Mouse (Mus musculus) forebrain, embryonic 16.5 days (tissue): ENCODE results near the gene Smtn. TPM values are rescaled to one million over a fixed set of nuclear protein-coding genes. Genes with fewer than 3 reads are reported as not detected.

Experiments used
- ATAC-seq: fragments of 200-750 bp; cut with Nextera tagmentation; 2 replicates; pipeline ENCODE4 v1.8.0; 2017; ENCODE audit warnings: mild to moderate bottlenecking, moderate library complexity
- H3K27ac ChIP-seq: fragments of 300-500 bp; sonication (generic); 2 replicates; pipeline ENCODE4 v1.5.1; 2014; ENCODE audit warnings: low read length, control low read depth
- H3K27me3 ChIP-seq: fragments of 300-500 bp; sonication (generic); replicated peaks from 2 replicates; pipeline ENCODE4 v1.6.1; 2014; ENCODE audit warnings: low read length; ENCODE audit not compliant: control insufficient read depth, insufficient read depth
- H3K36me3 ChIP-seq: fragments of 300-500 bp; sonication (generic); 2 replicates; pipeline ENCODE4 v1.6.1; 2014; ENCODE audit not compliant: control insufficient read depth, insufficient read depth
- H3K4me1 ChIP-seq: fragments of 300-500 bp; sonication (generic); replicated peaks from 2 replicates; pipeline ENCODE4 v1.6.1; 2014; ENCODE audit warnings: low read length; ENCODE audit not compliant: control insufficient read depth, insufficient read depth
- H3K4me2 ChIP-seq: fragments of 300-500 bp; sonication (generic); 2 replicates; pipeline ENCODE4 v1.6.1; 2014; ENCODE audit warnings: mild to moderate bottlenecking, low read length, control low read depth
- H3K4me3 ChIP-seq: fragments of 300-500 bp; sonication (generic); replicated peaks from 2 replicates; pipeline ENCODE4 v1.5.1; 2014; ENCODE audit warnings: mild to moderate bottlenecking, low read length, control low read depth
- H3K9ac ChIP-seq: fragments of 300-500 bp; sonication (generic); replicated peaks from 2 replicates; pipeline ENCODE4 v1.6.1; 2014; ENCODE audit warnings: low read depth, low read length, control low read depth
- H3K9me3 ChIP-seq: fragments of 300-500 bp; sonication (generic); 2 replicates; pipeline ENCODE4 v1.6.1; 2016; ENCODE audit warnings: low read length; ENCODE audit not compliant: control insufficient read depth
- WGBS: fragments of 180-500 bp; shearing (Covaris S2); extraction: QIAGEN DNeasy Blood & Tissue Kit; methylation state at CpG from one replicate; pipeline ENCODE4 v1.1.7; 2014; 5-methylcytosine and 5-hydroxymethylcytosine counted together
- polyA plus RNA-seq: library from polyadenylated mRNA; unstranded; fragments of >200 nt; fragmentation: Nextera tagmentation; extraction: Ambion mirVana; gene quantifications from 2 replicates; pipeline ENCODE4 v1.2.1, GENCODE M21; 2015

Gene Smtn
- polyA plus RNA-seq = 17.7 and 20.9 TPM in 2 replicates

DNA sequence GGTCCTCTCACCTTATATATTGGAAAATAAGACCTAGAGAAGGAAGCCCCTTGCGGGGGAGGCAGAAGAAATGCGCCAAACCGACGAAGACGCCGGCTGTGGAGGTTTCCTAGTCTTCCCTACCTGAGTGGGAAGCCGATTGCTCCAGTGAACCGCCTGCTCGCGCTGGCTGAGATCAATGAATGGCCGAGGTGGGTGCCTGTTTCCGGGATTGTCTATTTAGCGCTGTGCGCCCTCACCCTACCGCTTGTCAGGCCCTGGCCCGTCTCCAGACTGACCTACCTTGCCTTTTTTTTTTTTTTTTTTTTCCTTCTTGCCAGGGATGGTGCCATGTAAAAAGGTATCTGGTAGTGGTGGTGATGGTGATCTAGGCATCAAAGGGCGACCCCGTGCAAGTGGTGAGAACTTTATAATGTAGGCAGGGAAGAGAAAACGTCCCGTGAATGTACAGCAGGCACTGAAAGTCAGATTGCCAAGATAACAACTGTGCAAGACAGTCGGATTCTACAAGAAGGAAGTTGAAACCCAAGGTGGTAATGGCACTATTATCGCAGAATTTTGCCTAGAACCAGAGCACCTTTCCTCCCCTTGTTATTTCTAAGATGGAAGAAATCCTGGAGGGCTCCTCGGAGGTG, at the start of gene Smtn:
Gene Smtn, minus strand, starts transcription at position 162 of the 635 bp plus-strand sequence.
- WGBS = 91% methylated on average over 23 of the region's 23 CpGs
- Histone ChIP-seq H3K4me3 (peak within 1 kb of the TSS; percentile 67), H3K4me2 (peak within 1 kb of the TSS; percentile 80), H3K4me1 (peaks cover 16% of the 10 kb centered on the region), H3K9ac (peak within 1 kb of the TSS; percentile 58), H3K9me3 (0 out of 2 replicates have a peak, but pooled peaks cover 3% of the 10 kb centered on the region), H3K27me3 (no peaks in the 10 kb centered on the region), H3K36me3 (no peaks in the 10 kb centered on the region), H3K27ac (no peak within 1 kb of the TSS)
- ATAC-seq = no peak

DNA sequence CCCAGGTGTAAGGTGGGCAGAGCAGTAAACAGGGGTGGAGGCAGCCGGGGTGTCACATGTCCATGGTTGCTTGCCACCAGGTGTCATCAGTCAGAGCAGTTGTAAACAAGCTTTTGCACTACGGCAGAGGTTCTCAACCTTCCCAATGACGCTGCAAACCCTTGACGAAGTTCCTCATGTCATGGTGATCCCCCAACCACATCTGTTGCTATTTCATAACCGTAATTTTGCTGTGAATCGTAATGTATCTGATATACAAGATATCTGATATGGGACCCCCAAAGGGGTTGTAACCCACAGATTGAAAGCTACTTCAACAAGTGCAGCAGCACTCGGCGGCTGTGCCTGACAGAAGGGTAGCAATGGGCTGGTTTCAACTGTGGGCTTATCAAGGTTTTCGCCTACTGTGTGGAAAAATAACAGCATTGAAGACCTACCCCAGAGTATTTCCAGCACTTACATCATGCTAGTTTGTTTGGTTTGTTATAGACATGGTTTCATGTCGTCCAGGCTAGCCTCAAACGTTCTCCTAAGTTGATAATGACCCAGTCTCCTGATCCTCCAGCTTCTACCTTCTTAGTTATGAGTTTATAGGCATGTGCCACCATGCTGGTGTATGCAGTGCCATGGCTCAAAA, 47.7 kb upstream of the Smtn start:
- Histone ChIP-seq H3K27me3 (no peaks in the 10 kb centered on the region), H3K27ac (no peak overlapping the region), H3K9ac (no peak overlapping the region), H3K4me1 (no peaks in the 10 kb centered on the region), H3K4me3 (no peak overlapping the region), H3K9me3 (no peaks in the 10 kb centered on the region), H3K4me2 (no peak overlapping the region), H3K36me3 (no peaks in the 10 kb centered on the region)
- WGBS = 81% methylated on average over 11 of the region's 11 CpGs
- no peak for ATAC-seq

DNA sequence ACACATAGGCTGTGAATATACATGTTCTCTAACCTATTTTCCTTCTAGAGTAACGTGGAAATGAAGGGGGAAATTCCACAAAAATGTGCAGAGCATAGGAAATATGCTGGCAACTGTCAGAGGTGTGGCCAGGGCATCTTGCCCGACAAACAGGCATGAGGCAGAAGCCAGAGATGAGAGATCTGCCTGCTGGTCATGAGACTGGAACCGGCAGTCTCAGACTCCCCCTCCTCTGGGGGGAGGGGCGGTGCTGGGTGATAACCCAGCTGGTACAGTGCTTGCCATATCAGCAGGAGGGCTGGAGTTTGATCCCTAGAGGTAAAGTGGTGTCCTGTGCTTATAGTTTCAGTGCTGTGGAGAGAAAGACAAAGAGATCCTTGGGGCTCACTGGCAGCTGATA, 46.9 kb upstream of the Smtn start:
- Histone ChIP-seq H3K36me3 (no peaks in the 10 kb centered on the region), H3K4me1 (no peaks in the 10 kb centered on the region), H3K4me2 (no peak overlapping the region), H3K27ac (no peak overlapping the region), H3K9me3 (no peaks in the 10 kb centered on the region), H3K27me3 (no peaks in the 10 kb centered on the region), H3K9ac (no peak overlapping the region), H3K4me3 (no peak overlapping the region)
- WGBS = 42% methylated on average over 4 of the region's 4 CpGs
- ATAC-seq = no peak

DNA sequence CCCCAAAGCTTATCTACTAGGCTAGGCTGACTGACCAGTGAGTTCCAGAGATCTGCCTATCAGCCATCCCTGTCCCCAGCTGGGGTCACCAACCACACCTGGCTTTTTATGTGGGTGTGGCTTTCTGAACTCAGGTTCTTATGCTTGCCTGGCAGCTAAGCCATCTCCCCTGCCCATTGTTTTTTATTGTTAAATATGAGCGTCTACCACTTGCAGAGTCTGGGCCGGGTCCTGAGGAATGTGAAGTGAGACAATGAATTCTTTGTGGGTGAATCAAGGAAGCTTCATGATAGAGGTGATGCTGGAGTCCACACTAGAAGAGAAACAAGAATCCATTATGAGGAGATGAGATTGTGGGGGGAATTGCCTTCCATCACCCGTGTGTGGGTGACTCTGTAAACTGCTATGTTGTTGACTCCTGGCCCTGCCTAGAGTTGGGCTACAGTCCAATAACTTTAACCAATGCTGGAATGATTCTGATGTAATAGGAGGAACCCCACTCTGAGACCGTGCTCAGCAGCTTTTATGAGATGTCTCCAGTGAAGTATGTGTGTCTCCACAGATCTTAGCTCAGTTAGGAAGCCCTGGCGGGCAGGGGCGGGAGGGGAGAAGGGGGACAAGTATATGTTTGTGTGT, 45.7 kb upstream of the Smtn start:
- no peaks in the 10 kb centered on the region for H3K4me1 ChIP-seq
- H3K27ac ChIP-seq = no peak overlapping the region
- H3K27me3 ChIP-seq = no peaks in the 10 kb centered on the region
- no peaks in the 10 kb centered on the region for H3K9me3 ChIP-seq
- no peak overlapping the region for H3K4me2 ChIP-seq
- no peak for ATAC-seq
- no peak overlapping the region for H3K4me3 ChIP-seq
- 82% methylated on average over 6 of the region's 6 CpGs for WGBS
- H3K36me3 ChIP-seq = no peaks in the 10 kb centered on the region
- H3K9ac ChIP-seq = no peak overlapping the region

DNA sequence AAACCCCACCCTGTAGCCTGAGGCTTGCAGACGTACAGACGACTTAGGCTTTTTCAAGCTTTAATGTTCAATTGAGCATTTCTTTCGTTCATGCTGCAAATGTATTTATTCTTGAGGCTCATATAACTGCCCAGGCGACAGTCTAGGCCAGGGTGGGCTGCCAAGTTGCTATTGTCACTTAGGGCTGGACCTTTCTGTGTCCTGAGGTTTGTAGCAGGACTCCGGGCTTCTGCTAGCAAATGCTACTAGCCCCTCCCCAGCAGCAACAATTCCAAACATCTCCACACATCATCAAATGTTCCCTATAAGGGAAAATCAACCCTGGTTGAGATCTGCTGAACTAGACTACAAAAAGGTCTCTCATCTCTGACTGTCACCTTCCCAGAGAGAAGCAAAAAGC, 42.7 kb upstream of the Smtn start:
- 71% methylated on average over 5 of the region's 5 CpGs for WGBS
- ATAC-seq = no peak
- Histone ChIP-seq H3K9me3 (no peaks in the 10 kb centered on the region), H3K9ac (no peak overlapping the region), H3K36me3 (no peaks in the 10 kb centered on the region), H3K4me1 (no peaks in the 10 kb centered on the region), H3K4me2 (no peak overlapping the region), H3K27me3 (no peaks in the 10 kb centered on the region), H3K27ac (no peak overlapping the region), H3K4me3 (no peak overlapping the region)

DNA sequence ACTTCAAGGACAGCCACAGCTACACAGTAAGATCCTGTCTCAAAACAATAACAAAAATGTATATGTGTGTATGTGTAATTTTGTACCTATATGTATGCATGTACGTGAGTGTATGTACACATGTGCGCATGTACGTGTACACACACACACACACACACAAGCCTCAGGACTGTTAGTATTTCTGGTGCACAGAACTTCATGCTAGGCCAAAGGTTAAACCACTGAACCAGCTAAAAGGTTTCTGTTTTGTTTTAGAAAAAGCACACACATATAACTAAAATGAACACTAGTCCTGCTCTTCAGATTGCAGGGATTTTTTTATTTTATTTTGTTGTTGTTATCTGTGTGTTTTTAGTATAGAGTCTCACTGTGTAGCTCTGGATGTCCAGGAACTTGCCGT, 41.5 kb upstream of the Smtn start:
- Histone ChIP-seq H3K36me3 (no peaks in the 10 kb centered on the region), H3K9ac (no peak overlapping the region), H3K4me3 (no peak overlapping the region), H3K4me1 (no peaks in the 10 kb centered on the region), H3K9me3 (no peaks in the 10 kb centered on the region), H3K4me2 (no peak overlapping the region), H3K27ac (no peak overlapping the region), H3K27me3 (no peaks in the 10 kb centered on the region)
- WGBS = 93% methylated on average over 4 of the region's 4 CpGs
- ATAC-seq = no peak

DNA sequence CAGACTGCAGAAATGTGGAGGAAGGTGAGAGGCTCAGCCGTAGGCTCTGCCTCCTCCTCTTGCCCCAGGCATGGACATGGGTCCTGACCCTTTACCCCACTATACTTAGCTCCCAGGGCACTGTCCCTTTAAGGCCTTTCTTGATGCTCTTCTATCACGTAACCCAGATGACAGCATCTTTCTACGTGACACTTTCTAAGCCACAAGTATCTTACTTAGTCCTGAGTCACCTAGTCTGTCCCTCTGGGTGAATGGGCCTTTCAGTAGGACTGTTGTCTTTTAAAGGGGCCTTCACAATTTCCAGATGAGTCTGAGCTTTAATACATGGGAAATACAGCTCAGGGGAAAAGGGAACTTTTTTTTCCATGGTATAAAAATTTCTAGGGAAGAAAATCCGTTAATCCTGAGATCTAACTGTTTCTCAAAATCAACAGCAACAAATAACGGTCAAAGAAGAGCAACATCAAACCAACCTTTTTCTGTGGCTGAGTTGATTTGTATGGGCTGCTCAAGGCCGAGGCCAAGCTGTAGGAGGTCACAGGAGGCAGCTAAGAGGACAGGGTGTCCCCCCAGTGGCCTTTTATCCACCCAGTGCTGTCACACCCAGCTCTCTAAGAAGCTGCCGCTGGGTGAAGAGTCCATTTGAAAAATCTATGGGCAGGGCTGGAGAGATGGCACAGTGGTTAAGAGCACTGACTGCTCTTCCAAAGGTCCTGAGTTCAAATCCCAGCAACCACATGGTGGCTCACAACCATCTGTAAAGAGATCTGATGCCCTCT, 40.1 kb upstream of the Smtn start:
- H3K27me3 ChIP-seq = no peaks in the 10 kb centered on the region
- no peak overlapping the region for H3K4me3 ChIP-seq
- H3K27ac ChIP-seq = no peak overlapping the region
- H3K4me2 ChIP-seq = no peak overlapping the region
- ATAC-seq = no peak
- H3K9ac ChIP-seq = no peak overlapping the region
- H3K9me3 ChIP-seq = no peaks in the 10 kb centered on the region
- 73% methylated on average over 7 of the region's 7 CpGs for WGBS
- H3K36me3 ChIP-seq = no peaks in the 10 kb centered on the region
- H3K4me1 ChIP-seq = no peaks in the 10 kb centered on the region

DNA sequence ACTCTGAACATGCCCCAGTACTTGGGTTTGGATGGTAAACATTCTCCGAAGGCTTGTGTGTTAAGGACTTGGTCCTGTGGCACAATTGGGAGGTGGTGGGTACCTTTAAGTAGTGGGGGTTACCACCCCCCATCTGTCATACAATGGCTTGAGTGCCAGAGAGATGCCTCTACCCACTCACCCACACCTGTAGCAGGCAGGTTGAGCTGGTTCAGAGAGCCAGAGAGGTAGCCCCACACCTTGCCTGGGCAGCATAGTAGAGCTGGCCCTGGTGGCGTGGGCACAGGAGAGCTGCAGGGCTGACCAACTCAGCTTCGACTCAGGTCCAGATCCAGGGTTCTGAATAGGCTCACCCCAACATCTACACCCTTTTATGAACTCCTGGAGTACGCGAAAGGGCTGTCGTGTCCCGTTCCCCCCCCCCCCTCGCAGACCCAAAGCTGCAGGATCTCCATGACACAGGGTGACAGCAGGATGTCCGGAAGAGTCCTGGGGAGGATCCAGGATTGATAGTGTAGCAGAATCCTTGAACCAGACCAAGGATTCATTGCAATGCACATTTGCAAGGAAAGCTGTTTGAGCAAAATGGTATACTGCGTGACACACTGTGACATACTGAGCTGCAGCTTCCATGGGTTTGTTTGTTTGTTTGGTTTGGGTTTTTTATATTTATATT, 37.8 kb upstream of the Smtn start:
- Histone ChIP-seq H3K9ac (no peak overlapping the region), H3K9me3 (no peaks in the 10 kb centered on the region), H3K4me2 (no peak overlapping the region), H3K27ac (no peak overlapping the region), H3K27me3 (no peaks in the 10 kb centered on the region), H3K4me3 (no peak overlapping the region), H3K4me1 (no peaks in the 10 kb centered on the region), H3K36me3 (no peaks in the 10 kb centered on the region)
- ATAC-seq = no peak
- WGBS = 83% methylated on average over 10 of the region's 10 CpGs

DNA sequence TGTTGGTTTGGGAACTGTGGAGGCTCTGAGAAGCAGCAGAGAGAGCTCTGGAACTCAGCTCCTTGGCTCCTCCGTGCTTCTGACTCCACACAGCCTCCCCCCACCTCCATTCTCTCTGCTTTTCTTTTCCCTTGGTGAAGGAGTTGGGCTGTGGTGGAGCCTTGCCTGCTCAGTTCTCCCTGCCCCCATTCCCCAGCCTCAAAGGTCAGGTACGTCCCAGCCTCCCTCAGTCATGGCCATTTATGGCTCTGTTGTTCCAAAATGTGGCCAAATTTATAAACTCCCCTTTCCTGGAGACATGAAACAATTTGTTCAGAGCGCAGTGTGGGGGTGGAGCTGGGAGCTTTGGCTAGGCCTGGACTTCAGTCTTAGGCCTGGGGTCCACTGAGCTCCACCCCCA, 34.8 kb upstream of the Smtn start:
- no peak overlapping the region for H3K4me2 ChIP-seq
- no peak overlapping the region for H3K9ac ChIP-seq
- no peak for ATAC-seq
- H3K4me1 ChIP-seq = no peaks in the 10 kb centered on the region
- H3K27me3 ChIP-seq = no peaks in the 10 kb centered on the region
- WGBS = 56% methylated on average over 3 of the region's 3 CpGs
- no peak overlapping the region for H3K4me3 ChIP-seq
- H3K36me3 ChIP-seq = no peaks in the 10 kb centered on the region
- no peaks in the 10 kb centered on the region for H3K9me3 ChIP-seq
- no peak overlapping the region for H3K27ac ChIP-seq
